Mouse (Mus musculus) forebrain, embryonic 11.5 days (tissue): Measurements from ENCODE around the gene Clgn. TPM values are rescaled to one million over a fixed set of nuclear protein-coding genes. Genes with fewer than 3 reads are reported as not detected.

Experiments used
- ATAC-seq: fragments of 200-750 bp; cut with Nextera tagmentation; replicated peaks from 2 replicates; pipeline ENCODE4 v1.8.0; 2017; ENCODE audit warnings: moderate TSS enrichment; ENCODE audit not compliant: low FRiP score
- DNase-seq: peaks from one replicate; pipeline ENCODE4 v3.0.0-alpha.2; 2017; ENCODE audit warnings: low spot score
- H3K27ac ChIP-seq: fragments of 300-500 bp; sonication (generic); 2 replicates; pipeline ENCODE4 v1.5.1; 2014; ENCODE audit warnings: low read depth, low read length
- H3K27me3 ChIP-seq: fragments of 300-500 bp; sonication (generic); 2 replicates; pipeline ENCODE4 v1.6.1; 2014; ENCODE audit warnings: mild to moderate bottlenecking, low read length, mixed read lengths; ENCODE audit not compliant: control insufficient read depth, insufficient read depth
- H3K36me3 ChIP-seq: fragments of 300-500 bp; sonication (generic); 2 replicates; pipeline ENCODE4 v1.6.1; 2014; ENCODE audit warnings: mild to moderate bottlenecking, low read length, moderate library complexity, mixed read lengths; ENCODE audit not compliant: control insufficient read depth, insufficient read depth
- H3K4me1 ChIP-seq: fragments of 300-500 bp; sonication (generic); replicated peaks from 2 replicates; pipeline ENCODE4 v1.6.1; 2014; ENCODE audit warnings: low read length, mixed read lengths; ENCODE audit not compliant: control insufficient read depth, insufficient read depth
- H3K4me2 ChIP-seq: fragments of 300-500 bp; sonication (generic); 2 replicates; pipeline ENCODE4 v1.6.1; 2014; ENCODE audit warnings: low read depth, mild to moderate bottlenecking, low read length, moderate library complexity, mixed read lengths; ENCODE audit not compliant: severe bottlenecking
- H3K4me3 ChIP-seq: fragments of 300-500 bp; sonication (generic); 2 replicates; pipeline ENCODE4 v1.5.1; 2014; ENCODE audit warnings: low read depth, low read length
- H3K9ac ChIP-seq: fragments of 300-500 bp; sonication (generic); 2 replicates; pipeline ENCODE4 v1.6.1; 2014; ENCODE audit warnings: low read length
- H3K9me3 ChIP-seq: fragments of 300-500 bp; sonication (generic); 2 replicates; pipeline ENCODE4 v1.6.1; 2016; ENCODE audit warnings: low read length, mixed read lengths; ENCODE audit not compliant: control insufficient read depth
- WGBS: fragments of 180-500 bp; shearing (Covaris S2); extraction: QIAGEN DNeasy Blood & Tissue Kit; methylation state at CpG from one replicate; pipeline ENCODE4 v1.1.7; 2014; 5-methylcytosine and 5-hydroxymethylcytosine counted together
- polyA plus RNA-seq: library from polyadenylated mRNA; unstranded; fragments of >200 nt; fragmentation: Nextera tagmentation; extraction: Ambion mirVana; gene quantifications from 2 replicates; pipeline ENCODE4 v1.2.1, GENCODE M21; 2014

The Clgn gene
- polyA plus RNA-seq, 1 experiment from 2014 or later = 6.0 TPM

DNA sequence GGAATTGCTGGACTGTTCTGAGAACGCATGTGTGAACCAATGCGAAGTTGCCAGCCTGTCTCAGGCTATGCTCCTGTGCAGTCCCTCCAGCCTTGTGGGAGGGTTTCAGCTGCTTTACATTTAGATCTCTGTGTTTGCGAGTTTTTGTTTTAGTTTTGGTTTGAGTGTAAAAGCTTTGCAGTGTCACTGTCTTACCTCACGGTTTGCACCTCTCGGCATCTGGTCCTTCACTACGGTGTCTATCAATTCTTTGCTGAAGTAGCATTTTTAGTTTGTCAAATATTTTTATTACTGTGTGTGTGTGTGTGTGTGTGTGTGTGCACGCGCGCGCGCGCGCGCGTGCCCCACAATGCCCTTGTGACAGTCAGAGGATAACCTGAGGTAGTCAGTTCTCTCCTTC lies 27.2 kb downstream of the Clgn start:
- DNase-seq (no peak), ATAC-seq (no peak)
- H3K36me3 ChIP-seq = no peaks in the 10 kb centered on the region
- no peaks in the 10 kb centered on the region for H3K27me3 ChIP-seq
- no peak overlapping the region for H3K4me3 ChIP-seq
- H3K4me1 ChIP-seq = no peaks in the 10 kb centered on the region
- no peak overlapping the region for H3K27ac ChIP-seq
- H3K9me3 ChIP-seq = no peaks in the 10 kb centered on the region
- WGBS = 98% methylated on average over 15 of the region's 15 CpGs
- no peak overlapping the region for H3K9ac ChIP-seq
- H3K4me2 ChIP-seq = no peak overlapping the region

DNA sequence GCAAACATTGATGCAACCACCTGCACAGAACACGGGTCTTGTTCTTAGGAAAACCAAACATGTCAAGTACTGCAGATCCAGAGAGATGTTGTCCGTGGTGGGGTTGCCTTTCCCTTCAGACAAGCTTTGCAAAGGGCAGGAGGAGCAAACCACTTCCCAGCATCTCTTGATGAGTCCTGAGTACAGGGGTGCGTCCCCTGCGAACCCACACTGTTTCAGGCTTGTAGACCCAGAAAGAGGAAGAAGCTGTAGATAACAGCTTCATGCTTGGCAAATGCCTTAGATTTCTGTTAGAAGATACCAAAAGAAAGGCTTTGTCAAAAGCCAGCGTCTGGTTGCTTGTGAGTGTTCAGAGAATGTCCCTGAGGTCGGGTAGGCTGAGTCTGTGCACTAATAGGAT lies 28.3 kb downstream of the Clgn start:
- no peak for DNase-seq
- H3K4me3 ChIP-seq = no peak overlapping the region
- H3K27me3 ChIP-seq = no peaks in the 10 kb centered on the region
- ATAC-seq = no peak
- no peaks in the 10 kb centered on the region for H3K9me3 ChIP-seq
- WGBS = 87% methylated on average over 6 of the region's 6 CpGs
- no peak overlapping the region for H3K4me2 ChIP-seq
- H3K9ac ChIP-seq = no peak overlapping the region
- H3K36me3 ChIP-seq = no peaks in the 10 kb centered on the region
- H3K4me1 ChIP-seq = no peaks in the 10 kb centered on the region
- H3K27ac ChIP-seq = no peak overlapping the region

DNA sequence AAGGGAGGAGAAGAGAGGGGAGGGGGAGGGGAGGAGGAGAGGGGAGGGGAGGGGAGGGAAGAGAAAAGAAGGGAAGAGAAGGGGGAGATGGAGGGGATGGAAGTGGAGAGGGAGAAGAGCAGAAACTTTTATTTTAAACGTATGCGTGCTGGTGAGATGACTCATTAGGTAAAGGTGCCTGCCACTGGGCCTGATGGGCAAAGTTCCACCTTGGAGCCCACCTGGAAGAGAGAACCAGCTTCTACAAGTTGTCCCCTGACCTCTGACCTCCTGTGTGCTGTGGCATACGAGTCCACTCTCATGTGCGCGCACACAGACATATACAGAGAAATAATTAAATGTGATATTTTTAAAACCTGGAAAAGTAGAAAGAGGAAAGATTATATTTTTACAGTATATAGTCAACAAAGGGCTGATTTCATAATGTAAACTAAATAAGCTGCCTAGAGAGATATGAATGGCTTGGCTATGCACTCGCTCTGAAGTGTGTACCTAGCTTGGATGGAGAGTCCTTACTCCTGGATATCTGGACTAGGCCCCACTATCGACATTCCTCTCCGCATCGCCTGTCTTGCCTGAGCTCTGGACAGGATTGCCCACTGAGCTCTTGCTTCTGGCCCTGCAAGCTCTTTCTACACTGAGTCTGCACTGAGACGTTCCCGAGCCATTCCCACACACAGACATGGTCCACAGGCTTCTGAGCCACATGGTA lies 29.3 kb downstream of the Clgn start:
- WGBS = 92% methylated on average over 11 of the region's 11 CpGs

DNA sequence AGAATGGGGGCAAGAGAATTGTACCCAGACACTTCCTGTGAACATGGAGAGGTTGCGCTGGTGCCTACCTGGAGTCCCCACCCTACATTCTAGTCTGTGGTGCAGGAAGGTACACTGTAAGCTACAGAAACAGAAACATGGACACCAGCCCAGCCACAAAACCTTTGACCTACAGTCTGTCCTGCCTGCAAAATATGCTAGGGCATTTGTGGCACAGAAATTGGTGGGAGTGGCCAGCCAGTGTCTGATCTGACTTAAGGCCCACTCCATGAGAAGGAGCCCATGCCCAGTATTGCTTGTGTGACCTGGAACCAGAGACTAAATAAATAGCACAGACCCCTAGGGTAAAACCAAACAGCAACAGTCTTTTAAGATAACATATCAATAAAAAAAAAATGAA lies 31.7 kb downstream of the Clgn start:
- Histone ChIP-seq H3K27me3 (no peaks in the 10 kb centered on the region), H3K4me2 (no peak overlapping the region), H3K4me3 (no peak overlapping the region), H3K4me1 (no peaks in the 10 kb centered on the region), H3K9ac (no peak overlapping the region), H3K27ac (no peak overlapping the region), H3K9me3 (no peaks in the 10 kb centered on the region), H3K36me3 (no peaks in the 10 kb centered on the region)
- 95% methylated on average over 1 of the region's 1 CpGs for WGBS
- ATAC-seq (no peak), DNase-seq (no peak)

More for the DNA sequence above, 29.3 kb downstream of the Clgn start:
- ATAC-seq (no peak), DNase-seq (no peak)
- Histone ChIP-seq H3K9me3 (no peaks in the 10 kb centered on the region), H3K4me2 (no peak overlapping the region), H3K27me3 (no peaks in the 10 kb centered on the region), H3K36me3 (no peaks in the 10 kb centered on the region), H3K4me3 (no peak overlapping the region), H3K4me1 (no peaks in the 10 kb centered on the region), H3K27ac (no peak overlapping the region), H3K9ac (no peak overlapping the region)

DNA sequence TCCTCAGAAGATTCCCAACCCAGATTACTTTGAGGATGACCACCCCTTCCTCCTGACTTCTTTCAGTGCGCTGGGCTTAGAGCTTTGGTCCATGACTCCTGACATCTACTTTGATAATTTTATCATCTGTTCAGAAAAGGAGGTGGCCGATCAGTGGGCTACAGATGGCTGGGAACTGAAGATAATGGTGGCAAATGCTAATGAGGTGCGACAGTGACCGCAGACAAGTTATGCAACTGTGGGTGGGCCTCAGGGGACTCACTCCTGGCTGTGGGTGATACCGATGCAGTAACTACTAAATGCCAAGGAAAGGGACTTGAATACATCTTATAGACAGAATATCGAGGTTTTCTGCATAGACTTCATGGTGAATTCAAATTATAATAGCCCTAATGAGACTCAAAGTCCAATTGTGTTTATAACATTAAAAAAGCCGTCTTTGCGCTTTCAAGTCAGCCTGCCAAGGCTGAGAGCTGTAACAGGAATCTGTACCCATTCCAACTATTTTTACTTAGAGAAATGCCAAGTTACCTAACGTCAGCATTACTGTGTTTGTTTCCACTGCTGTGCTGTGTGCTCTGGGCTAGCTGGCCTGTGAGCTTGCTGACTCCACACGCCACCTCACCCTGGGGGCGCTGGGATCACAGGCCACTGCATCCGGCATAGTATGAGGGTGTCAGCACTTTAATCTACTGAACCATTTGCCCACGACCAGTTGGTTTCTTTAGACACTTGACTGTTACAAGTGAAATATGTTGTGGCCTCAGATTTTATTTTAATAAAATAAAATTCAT lies 33.6 kb downstream of the Clgn start:
- WGBS = 84% methylated on average over 13 of the region's 13 CpGs
- Histone ChIP-seq H3K9me3 (no peaks in the 10 kb centered on the region), H3K4me3 (no peak overlapping the region), H3K27me3 (no peaks in the 10 kb centered on the region), H3K9ac (no peak overlapping the region), H3K36me3 (no peaks in the 10 kb centered on the region), H3K27ac (no peak overlapping the region), H3K4me2 (no peak overlapping the region), H3K4me1 (no peaks in the 10 kb centered on the region)
- DNase-seq (no peak), ATAC-seq (no peak)

DNA sequence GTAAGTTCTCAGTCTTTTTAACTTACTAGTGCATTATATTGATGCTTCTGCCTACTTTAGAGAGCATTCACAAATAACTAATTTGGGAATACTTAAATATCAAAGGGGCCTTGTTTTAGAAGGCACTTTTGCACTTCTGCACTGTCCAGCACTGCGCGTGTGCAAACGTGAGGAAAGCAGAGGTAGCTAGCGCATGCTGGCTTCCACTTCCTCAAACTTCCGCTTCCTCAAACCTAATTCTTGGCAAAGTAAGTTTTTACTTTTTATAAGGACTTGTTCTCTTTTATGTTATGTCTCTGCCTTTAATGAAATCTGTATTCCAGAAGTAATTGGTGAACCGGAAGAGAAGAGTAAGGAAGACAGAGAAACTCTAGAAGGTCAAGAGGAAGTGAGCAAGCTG lies 35.5 kb downstream of the Clgn start:
- Histone ChIP-seq H3K27me3 (no peaks in the 10 kb centered on the region), H3K4me2 (no peak overlapping the region), H3K9ac (no peak overlapping the region), H3K9me3 (no peaks in the 10 kb centered on the region), H3K36me3 (no peaks in the 10 kb centered on the region), H3K4me3 (no peak overlapping the region), H3K4me1 (no peaks in the 10 kb centered on the region), H3K27ac (no peak overlapping the region)
- no peak for DNase-seq
- ATAC-seq = no peak
- 95% methylated on average over 6 of the region's 6 CpGs for WGBS

DNA sequence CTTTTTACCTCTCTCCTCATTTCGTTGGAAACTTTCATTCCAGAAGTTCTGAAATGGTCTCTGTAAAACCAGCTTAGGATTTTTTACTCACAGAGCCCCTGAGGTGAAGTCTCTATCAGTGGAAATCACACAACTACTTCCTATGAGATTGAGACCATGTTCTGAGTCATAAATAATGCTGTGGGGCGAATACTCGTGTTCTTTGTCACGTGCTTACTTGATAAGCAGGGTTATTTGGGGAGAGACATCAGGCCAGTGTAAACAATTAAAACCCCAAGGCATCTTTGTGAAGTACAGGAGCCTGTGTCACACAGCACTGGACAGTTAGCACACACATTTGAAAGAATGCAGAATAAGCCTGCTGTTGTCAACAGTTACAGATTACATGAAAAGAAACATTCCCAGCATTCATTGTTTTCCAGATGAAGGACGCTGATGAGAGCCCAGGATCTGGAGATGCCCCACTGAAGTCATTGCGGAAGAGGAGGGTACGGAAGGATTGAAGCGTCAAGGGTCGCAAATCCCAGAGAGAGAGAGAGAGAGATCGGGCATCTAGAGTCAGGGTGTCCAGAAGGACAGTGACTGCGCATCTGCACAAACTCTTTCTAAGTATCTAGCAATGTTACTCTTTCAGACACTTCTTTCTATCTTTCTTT lies 36.6 kb downstream of the Clgn start:
- WGBS = 85% methylated on average over 11 of the region's 11 CpGs
- Histone ChIP-seq H3K9me3 (no peaks in the 10 kb centered on the region), H3K4me2 (no peak overlapping the region), H3K4me1 (no peaks in the 10 kb centered on the region), H3K4me3 (no peak overlapping the region), H3K27ac (no peak overlapping the region), H3K27me3 (no peaks in the 10 kb centered on the region), H3K9ac (no peak overlapping the region), H3K36me3 (no peaks in the 10 kb centered on the region)
- no peak for DNase-seq
- ATAC-seq = no peak

DNA sequence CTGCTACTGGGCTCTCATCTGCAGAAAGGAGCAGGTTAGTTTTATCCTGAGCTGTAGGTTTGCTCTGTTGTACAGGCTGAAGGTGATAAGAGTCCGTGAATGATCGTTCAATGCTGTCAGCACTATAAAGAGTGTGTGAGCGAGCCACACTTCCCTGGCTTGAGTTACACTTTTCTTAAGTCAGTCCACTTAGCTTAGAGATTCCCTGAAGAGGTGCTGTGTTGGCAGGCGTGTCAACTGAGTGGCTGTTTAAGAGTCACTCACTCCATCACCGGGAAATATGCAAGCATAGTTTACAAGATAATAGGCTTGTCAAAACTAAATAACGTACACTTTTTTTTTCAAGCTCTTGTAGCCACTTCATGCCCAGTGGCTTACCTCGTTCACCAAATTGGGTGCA lies 37.3 kb downstream of the Clgn start:
- H3K4me3 ChIP-seq = no peak overlapping the region
- H3K9ac ChIP-seq = no peak overlapping the region
- WGBS = 83% methylated on average over 7 of the region's 7 CpGs
- H3K4me1 ChIP-seq = no peaks in the 10 kb centered on the region
- ATAC-seq (no peak), DNase-seq (no peak)
- no peaks in the 10 kb centered on the region for H3K27me3 ChIP-seq
- no peak overlapping the region for H3K4me2 ChIP-seq
- no peak overlapping the region for H3K27ac ChIP-seq
- no peaks in the 10 kb centered on the region for H3K9me3 ChIP-seq
- no peaks in the 10 kb centered on the region for H3K36me3 ChIP-seq
